8 mouse cellular contexts compared by ENCODE assay signal in the genomic region with DNA sequence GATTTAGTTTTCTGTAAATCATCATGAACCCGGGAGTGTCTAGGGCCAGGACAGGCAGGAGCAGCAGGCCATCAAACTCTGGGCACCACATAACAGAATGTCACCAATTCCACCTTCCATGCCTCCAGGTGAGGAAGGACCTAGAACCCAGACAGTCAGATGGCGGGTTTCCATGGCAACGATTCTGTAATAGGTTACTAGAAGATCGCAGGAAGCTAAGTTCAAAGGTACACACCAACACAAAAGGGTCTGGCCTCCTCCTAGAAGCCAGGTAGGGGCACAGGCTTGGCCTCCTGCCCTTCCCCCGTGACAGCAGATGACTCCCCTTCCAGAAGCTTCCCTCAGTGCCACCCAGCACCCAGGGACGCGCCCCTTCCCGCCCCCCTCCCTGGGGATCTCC. TPM values are rescaled to one million over a fixed set of nuclear protein-coding genes. Genes with fewer than 3 reads are reported as not detected.
DNase-seq lines count a peak whose midpoint lies in the region; ATAC-seq and TF ChIP-seq lines count a peak whose summit lies in the region.

No protein-coding gene starts in this region.

- TF ChIP-seq POLR2A in thymus, adult 2 months (IDR thresholded peaks at IDR 0.05; ENCODE audit: control insufficient read depth, extremely low read depth, insufficient read depth, low read length, poor library complexity): no peak
- no peak for TF ChIP-seq POLR2A in embryonic fibroblast, embryonic 13.5 days (IDR thresholded peaks at IDR 0.05; ENCODE audit: low read depth, low read length)

- WGBS in thymus, adult 2 months: 15% methylated on average over 8 of the region's 8 CpGs

- H3K4me1 ChIP-seq in thymus, adult 2 months (replicated peaks; ENCODE audit: control insufficient read depth, insufficient read depth, low read length): 0 out of 2 replicates have a peak, but pooled peaks cover 9% of the 10 kb centered on the region
- no peaks in the 10 kb centered on the region; the same call in 1 of the 2 replicates for H3K4me1 ChIP-seq in embryonic fibroblast, embryonic 13.5 days (ENCODE audit: control insufficient read depth, insufficient read depth, low read length)

- no peak overlapping the region for H3K27ac ChIP-seq in thymus, adult 2 months (ENCODE audit: control insufficient read depth, insufficient read depth, low read length)
- no peak overlapping the region for H3K27ac ChIP-seq in embryonic fibroblast, embryonic 13.5 days (ENCODE audit: insufficient read depth, low read length)
- peak overlapping the region; percentile 93 for H3K27ac ChIP-seq in layer of hippocampus, adult 2 months

- peak overlapping the region; percentile 50 for H3K4me3 ChIP-seq in thymus, adult 2 months (ENCODE audit: control insufficient read depth, insufficient read depth, low read length)
- peak overlapping the region; percentile 55 for H3K4me3 ChIP-seq in embryonic fibroblast, embryonic 13.5 days (ENCODE audit: insufficient read depth, low read length)
- peak overlapping the region; percentile 94 for H3K4me3 ChIP-seq in layer of hippocampus, adult 2 months

- no peak for TF ChIP-seq CTCF in thymus, adult 2 months (IDR thresholded peaks at IDR 0.05; ENCODE audit: borderline replicate concordance, control insufficient read depth, extremely low read depth, insufficient read depth, low read length, poor library complexity)
- TF ChIP-seq CTCF in embryonic fibroblast, embryonic 13.5 days (IDR thresholded peaks at IDR 0.05; ENCODE audit: borderline replicate concordance, insufficient read depth, low read length): no peak
- no peak for TF ChIP-seq CTCF in layer of hippocampus, adult 2 months (conservative IDR thresholded peaks at IDR 0.05)

- no peak for ATAC-seq in monocyte, adult 5-6 weeks (replicated peaks; ENCODE audit: insufficient number of reproducible peaks, low FRiP score, low TSS enrichment, poor library complexity, severe bottlenecking)

- no peaks in the 10 kb centered on the region for H3K27me3 ChIP-seq in thymus, adult 2 months (ENCODE audit: control insufficient read depth, insufficient read depth, low read length)

- no peak for DNase-seq in thymus, adult 2 months
- DNase-seq in thymus, adult 18-20 months: no peak
- DNase-seq in heart, postnatal 4 days: peak; percentile 24
- DNase-seq in layer of hippocampus, adult 2 months (ENCODE audit: low spot score in 2 of 2): peak in 1 of 2 experiments; percentile 29
- DNase-seq in lung, adult 18-20 months: peak; percentile 24 to 36
- DNase-seq in ovary, postnatal 36 days (ENCODE audit: low spot score): peak; percentile 6

- no peaks in the 10 kb centered on the region for H3K36me3 ChIP-seq in thymus, adult 2 months (ENCODE audit: control insufficient read depth, insufficient read depth, low read length)

RNA-seq across cellular contexts. Expression of a gene that starts 0.7 kb away (rescaled TPM):
- polyA plus RNA-seq in thymus, adult 2 months (2012; rRNA removed): 5.2 and 7.2 TPM in 2 replicates
- polyA plus RNA-seq in embryonic fibroblast, embryonic 13.5 days (2011; ENCODE audit: insufficient read length, low read depth, missing spikeins): 3.7 and 9.2 TPM in 2 replicates
- total RNA-seq in heart, postnatal 4 days (2021): 10 to 100 TPM; 11.4 to 12.2 TPM
- total RNA-seq in layer of hippocampus, adult 2 months (2021): 10 to 100 TPM; 10.4 to 13.3 TPM
- total RNA-seq in monocyte, adult 5-6 weeks (2017): 6.9 to 16.9 TPM (median 11.3 TPM) in 3 replicates

Comparison
In these comparisons a context has a peak if more than half of its experiments do, and no peak if none do; other contexts are left out.
1. DNase-seq: peak in heart, postnatal 4 days (single experiment), lung, adult 18-20 months (2 of 2) and ovary, postnatal 36 days (single experiment); none in thymus, adult 2 months (single experiment) and thymus, adult 18-20 months (0 of 2).
2. Peak in every context shown above with its lines, with median percentiles within 50 percentile points of each other: H3K4me3 ChIP-seq.